Mouse (Mus musculus) brain, embryonic 14.5 days (tissue): ENCODE data around the gene Zbtb34.

Source experiments
- CTCF ChIP-seq: fragments of 200-500 bp; IDR thresholded peaks from 2 replicates; pipeline ENCODE4 v1.5.1; 2012; ENCODE audit warnings: inconsistent platforms, mild to moderate bottlenecking, moderate library complexity, borderline replicate concordance; ENCODE audit not compliant: insufficient read depth, insufficient read length; ENCODE audit errors: extremely low read depth
- POLR2A ChIP-seq: fragments of 200-500 bp; IDR thresholded peaks from 2 replicates; pipeline ENCODE4 v1.6.1; 2012; ENCODE audit warnings: mild to moderate bottlenecking, inconsistent platforms, borderline replicate concordance; ENCODE audit not compliant: poor library complexity, insufficient read depth, insufficient read length, severe bottlenecking; ENCODE audit errors: extremely low read depth

- TF ChIP-seq POLR2A (no peak), CTCF (no peak)
Observed at GRCm38 (mm10) chr2:33446796-33447195, 15.7 kb upstream of the Zbtb34 start.
